Mouse (Mus musculus): ENCODE data around the gene Fbxo21. TPM values are rescaled to one million over a fixed set of nuclear protein-coding genes. Genes with fewer than 3 reads are reported as not detected.

The Fbxo21 gene
- total and polyA plus RNA-seq, 3 experiments = 10.7 to 19.3 (median 13.7) TPM

GRCm38 (mm10) chr5:118025880-118026279 is 49.4 kb downstream of the Fbxo21 start:
- no peaks in the 10 kb centered on the region for H3K36me3 ChIP-seq (replicated peaks in 1 of 2; ENCODE audit: control insufficient read depth in 1 of 2, insufficient read depth in 1 of 2, low read length in 1 of 2)
- no peak for TF ChIP-seq ELF1 (IDR thresholded peaks at IDR 0.05; ENCODE audit: low read depth, low read length)
- TF ChIP-seq CHD2 (IDR thresholded peaks at IDR 0.05; ENCODE audit: low read length) = no peak
- no peak for TF ChIP-seq NELFE (IDR thresholded peaks at IDR 0.05; ENCODE audit: low read depth, low read length)
- TF ChIP-seq SIN3A (IDR thresholded peaks at IDR 0.05; ENCODE audit: low read length) = no peak
- no peak for TF ChIP-seq ETS1 (conservative IDR thresholded peaks at IDR 0.05; ENCODE audit: low read depth, low read length)
- no peak overlapping the region for H3K4me2 ChIP-seq (ENCODE audit: insufficient read depth, low read depth, poor library complexity, severe bottlenecking)
- H3K79me2 ChIP-seq (replicated peaks; ENCODE audit: control insufficient read depth, extremely low read depth, insufficient read depth, poor library complexity, severe bottlenecking) = no peaks in the 10 kb centered on the region
- no peak for DNase-seq (ENCODE audit: extremely low read depth)
- H3K9me3 ChIP-seq (replicated peaks; ENCODE audit: low read length) = peaks cover 20% of the 10 kb centered on the region
- in situ Hi-C loops (cut with MboI; ENCODE audit: low pct_ligation_motif_present, low pct_unique_long_range_greater_than_20kb, low sequenced_read_pairs) (no loop called here), dilution Hi-C loops (cut with MboI; ENCODE audit: extremely low pct_ligation_motif_present, extremely low pct_unique_long_range_greater_than_20kb, low sequenced_read_pairs) (no loop called here)
- H3K4me3 ChIP-seq (replicated peaks in 1 of 3; ENCODE audit: low read depth in 2 of 3, low read length in 2 of 3, poor library complexity in 1 of 3) = no peak overlapping the region
- H3K9ac ChIP-seq (ENCODE audit: insufficient read depth, low read depth) = no peak overlapping the region
- no peak overlapping the region for H3K27ac ChIP-seq (ENCODE audit: insufficient read depth, low read depth)
- H3K4me1 ChIP-seq (ENCODE audit: control insufficient read depth in 1 of 2, insufficient read depth in 2 of 2) = peaks cover 9 to 20% of the 10 kb centered on the region in 2 experiments
- peaks cover 3% of the 10 kb centered on the region for H3K27me3 ChIP-seq (replicated peaks)

- no peak overlapping the region for H3K27ac ChIP-seq (ENCODE audit: insufficient read depth, low read depth)
- DNase-seq (ENCODE audit: extremely low read depth) = no peak
- H3K4me1 ChIP-seq (ENCODE audit: control insufficient read depth in 1 of 2, insufficient read depth in 2 of 2) = peaks cover 9 to 20% of the 10 kb centered on the region in 2 experiments
- H3K9me3 ChIP-seq (replicated peaks; ENCODE audit: low read length) = peaks cover 20% of the 10 kb centered on the region
- TF ChIP-seq CHD1 (IDR thresholded peaks at IDR 0.05; ENCODE audit: low read depth, low read length) (no peak), ELF1 (IDR thresholded peaks at IDR 0.05; ENCODE audit: low read depth, low read length) (no peak), CHD2 (IDR thresholded peaks at IDR 0.05; ENCODE audit: low read length) (no peak), PAX5 (IDR thresholded peaks at IDR 0.05; ENCODE audit: low read length) (no peak), KAT2A (IDR thresholded peaks at IDR 0.05; ENCODE audit: insufficient replicate concordance, low read length) (no peak), JUND (conservative IDR thresholded peaks at IDR 0.05; ENCODE audit: low read depth, low read length) (no peak), ZNF384 (IDR thresholded peaks at IDR 0.05; ENCODE audit: low read depth, low read length) (no peak), USF1 (IDR thresholded peaks at IDR 0.05; ENCODE audit: low read depth, low read length) (no peak), UBTF (IDR thresholded peaks at IDR 0.05; ENCODE audit: low read depth, low read length) (no peak), NRF1 (IDR thresholded peaks at IDR 0.05; ENCODE audit: low read depth, low read length) (no peak), JUN (IDR thresholded peaks at IDR 0.05; ENCODE audit: insufficient read depth, low read depth, low read length) (no peak), RCOR1 (conservative IDR thresholded peaks at IDR 0.05; ENCODE audit: low read depth, low read length) (no peak), MXI1 (IDR thresholded peaks at IDR 0.05; ENCODE audit: low read depth, low read length) (no peak), BHLHE40 (IDR thresholded peaks at IDR 0.05; ENCODE audit: low read depth, low read length) (no peak), POLR2A (IDR thresholded peaks at IDR 0.05; ENCODE audit: low read depth, low read length) (no peak), GABPA (IDR thresholded peaks at IDR 0.05; ENCODE audit: insufficient replicate concordance, low read depth, low read length) (no peak)
- no peak overlapping the region for H3K4me3 ChIP-seq (replicated peaks in 1 of 3; ENCODE audit: low read depth in 2 of 3, low read length in 2 of 3, poor library complexity in 1 of 3)
- H3K36me3 ChIP-seq (replicated peaks in 1 of 2; ENCODE audit: control insufficient read depth in 1 of 2, insufficient read depth in 1 of 2, low read length in 1 of 2) = no peaks in the 10 kb centered on the region
- dilution Hi-C loops (cut with MboI; ENCODE audit: extremely low pct_ligation_motif_present, extremely low pct_unique_long_range_greater_than_20kb, low sequenced_read_pairs) (no loop called here), in situ Hi-C loops (cut with MboI; ENCODE audit: low pct_ligation_motif_present, low pct_unique_long_range_greater_than_20kb, low sequenced_read_pairs) (no loop called here)
- H3K79me2 ChIP-seq (replicated peaks; ENCODE audit: control insufficient read depth, extremely low read depth, insufficient read depth, poor library complexity, severe bottlenecking) = no peaks in the 10 kb centered on the region
- H3K9ac ChIP-seq (ENCODE audit: insufficient read depth, low read depth) = no peak overlapping the region
- H3K27me3 ChIP-seq (replicated peaks) = peaks cover 3% of the 10 kb centered on the region
- H3K4me2 ChIP-seq (ENCODE audit: insufficient read depth, low read depth, poor library complexity, severe bottlenecking) = no peak overlapping the region
These were observed 49.8 kb downstream of the Fbxo21 start for GRCm38 (mm10) chr5:118026343-118026742.

Measured in CH12.LX (cell line).